Mouse (Mus musculus) midbrain, postnatal 0 days (tissue): ENCODE data around the gene Ints1. TPM values are rescaled to one million over a fixed set of nuclear protein-coding genes. Genes with fewer than 3 reads are reported as not detected.

Source experiments
- ATAC-seq: fragments of 200-750 bp; cut with Nextera tagmentation; 2 replicates; pipeline ENCODE4 v1.8.0; 2017; ENCODE audit warnings: moderate number of reproducible peaks, mild to moderate bottlenecking, moderate TSS enrichment, moderate library complexity; ENCODE audit not compliant: low FRiP score
- DNase-seq: peaks from one replicate; pipeline ENCODE4 v3.0.0-alpha.2; 2015; ENCODE audit warnings: low spot score
- H3K27ac ChIP-seq: fragments of 300-500 bp; sonication (generic); 2 replicates; pipeline ENCODE4 v1.5.1; 2014; ENCODE audit warnings: low read depth, mild to moderate bottlenecking, low read length, mixed read lengths
- H3K27me3 ChIP-seq: fragments of 300-500 bp; sonication (generic); 2 replicates; pipeline ENCODE4 v1.6.1; 2014; ENCODE audit warnings: low read length, control low read depth, mixed read lengths; ENCODE audit not compliant: insufficient read depth
- H3K36me3 ChIP-seq: fragments of 300-500 bp; sonication (generic); 2 replicates; pipeline ENCODE4 v1.6.1; 2014; ENCODE audit warnings: low read length, control low read depth, mixed read lengths; ENCODE audit not compliant: insufficient read depth
- H3K4me1 ChIP-seq: fragments of 300-500 bp; sonication (generic); 2 replicates; pipeline ENCODE4 v1.6.1; 2014; ENCODE audit warnings: mild to moderate bottlenecking, control low read depth, antibody characterized with exemption, low read length, mixed read lengths; ENCODE audit not compliant: insufficient read depth
- H3K4me2 ChIP-seq: fragments of 300-500 bp; sonication (generic); 2 replicates; pipeline ENCODE4 v1.6.1; 2014; ENCODE audit warnings: low read depth, mild to moderate bottlenecking, low read length, mixed read lengths; ENCODE audit not compliant: poor library complexity, severe bottlenecking
- H3K4me3 ChIP-seq: fragments of 300-500 bp; sonication (generic); 2 replicates; pipeline ENCODE4 v1.5.1; 2014; ENCODE audit warnings: low read depth, mild to moderate bottlenecking, low read length, moderate library complexity
- H3K9ac ChIP-seq: fragments of 300-500 bp; sonication (generic); replicated peaks from 2 replicates; pipeline ENCODE4 v1.6.1; 2014; ENCODE audit warnings: mild to moderate bottlenecking, low read length, moderate library complexity, mixed read lengths; ENCODE audit not compliant: poor library complexity, severe bottlenecking
- H3K9me3 ChIP-seq: fragments of 300-500 bp; sonication (generic); 2 replicates; pipeline ENCODE4 v1.6.1; 2016; ENCODE audit warnings: low read length, control low read depth
- CTCF ChIP-seq: IDR thresholded peaks from 2 replicates; pipeline ENCODE4 v1.5.1; 2016; ENCODE audit warnings: antibody characterized with exemption, mild to moderate bottlenecking
- WGBS: fragments of 180-500 bp; shearing (Covaris S2); extraction: QIAGEN DNeasy Blood & Tissue Kit; methylation state at CpG from one replicate; pipeline ENCODE4 v1.1.7; 2014; 5-methylcytosine and 5-hydroxymethylcytosine counted together
- polyA plus RNA-seq: library from polyadenylated mRNA; unstranded; fragments of >200 nt; fragmentation: Nextera tagmentation; extraction: Ambion mirVana; gene quantifications from 2 replicates; pipeline ENCODE4 v1.2.1, GENCODE M21; 2015
- total RNA-seq: library from RNA; depleted of rRNA; stranded (reverse); fragments of >200 nt; gene quantifications from 2 replicates; pipeline ENCODE4 v1.2.3, GENCODE M21; 2014

Gene Ints1
- total and polyA plus RNA-seq, 2 experiments from 2014 or later, result 27.1 to 129 TPM

DNA sequence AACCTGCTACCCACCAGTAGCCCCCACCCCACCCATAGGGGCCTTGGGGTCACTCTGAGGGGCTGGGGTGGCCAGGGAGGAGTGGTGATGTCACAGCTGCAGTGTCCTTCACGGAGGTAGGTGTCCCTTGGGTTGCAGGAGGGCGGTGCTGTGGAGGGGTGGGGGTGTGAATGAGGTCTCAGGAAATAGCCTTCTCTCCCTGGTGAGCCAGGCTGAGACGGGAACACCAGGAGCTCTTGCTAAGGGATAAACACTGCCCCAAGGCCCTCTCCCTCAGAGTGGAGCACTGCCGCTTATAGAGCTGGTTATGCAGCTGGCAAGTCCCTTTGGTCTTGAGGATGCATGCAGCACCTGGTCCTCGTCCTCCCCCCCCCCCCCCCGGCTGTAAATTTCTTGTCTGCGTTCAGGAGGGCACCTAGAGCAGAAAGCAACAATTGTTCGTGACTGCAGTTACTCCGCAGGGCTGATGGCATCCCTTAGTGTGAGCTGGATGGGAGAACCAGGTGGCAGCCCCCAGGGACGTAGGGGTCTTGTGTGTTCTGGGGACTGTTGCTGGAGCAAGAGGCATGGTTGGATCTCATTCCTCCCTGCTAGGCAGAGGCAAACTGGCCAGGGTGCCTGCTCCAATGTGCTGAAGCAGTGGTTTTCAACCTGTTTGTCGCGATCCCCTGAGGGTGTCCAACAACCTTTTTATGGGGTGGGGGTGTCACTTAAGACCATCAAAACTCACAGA is 22.9 kb upstream of the Ints1 start:
- Histone ChIP-seq H3K4me3 (peak overlapping the region; percentile 39), H3K27ac (peak overlapping the region; percentile 87), H3K27me3 (no peaks in the 10 kb centered on the region), H3K4me1 (peaks cover 15% of the 10 kb centered on the region; the same call in 1 of the 2 replicates), H3K9ac (peak overlapping the region; percentile 70), H3K36me3 (peaks cover 12% of the 10 kb centered on the region), H3K9me3 (no peaks in the 10 kb centered on the region), H3K4me2 (peak overlapping the region; percentile 81)
- TF ChIP-seq CTCF, result no peak
- DNase-seq (peak; percentile 35), ATAC-seq (peak; percentile 29)
- 24% methylated on average over 12 of the region's 12 CpGs for WGBS

- Histone ChIP-seq H3K4me3 (peak overlapping the region; percentile 39), H3K27ac (peak overlapping the region; percentile 87), H3K4me1 (peaks cover 15% of the 10 kb centered on the region; the same call in 1 of the 2 replicates), H3K36me3 (peaks cover 12% of the 10 kb centered on the region), H3K27me3 (no peaks in the 10 kb centered on the region), H3K9me3 (no peaks in the 10 kb centered on the region), H3K9ac (peak overlapping the region; percentile 70), H3K4me2 (peak overlapping the region; percentile 81)
- 17% methylated on average over 11 of the region's 11 CpGs for WGBS
- ATAC-seq (peak; percentile 81), DNase-seq (peak; percentile 95)
- TF ChIP-seq CTCF, result no peak
Observed at GRCm38 (mm10) chr5:139797473-139798167, 22.1 kb upstream of the Ints1 start.

DNA sequence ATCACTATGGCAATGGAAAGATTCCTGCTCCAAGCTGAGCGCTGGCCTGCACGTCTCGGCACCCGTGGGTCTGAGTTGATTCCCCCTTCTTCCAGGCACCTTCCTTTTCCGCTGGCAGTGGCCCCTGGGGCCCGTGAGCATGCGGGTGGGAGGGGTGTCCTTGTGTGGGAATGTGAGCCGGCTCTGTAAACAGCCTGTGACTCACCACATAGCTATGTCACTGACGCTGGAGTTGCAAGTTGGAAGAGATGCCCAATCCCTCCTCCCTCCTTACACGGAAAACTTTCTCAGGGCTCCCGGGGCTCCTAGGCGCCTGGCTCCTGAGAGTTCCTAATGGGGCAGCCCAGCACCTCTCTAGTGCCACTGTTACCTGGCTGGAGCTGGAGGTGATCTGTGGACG is 21.4 kb upstream of the Ints1 start:
- Histone ChIP-seq H3K4me3 (no peak overlapping the region), H3K4me1 (peaks cover 15% of the 10 kb centered on the region; the same call in 1 of the 2 replicates), H3K9me3 (no peaks in the 10 kb centered on the region), H3K27me3 (no peaks in the 10 kb centered on the region), H3K9ac (no peak overlapping the region), H3K27ac (0 out of 2 replicates have a peak overlapping the region, but pooled peaks have one; percentile 87), H3K36me3 (peaks cover 12% of the 10 kb centered on the region), H3K4me2 (peak overlapping the region; percentile 81; the same call in 1 of the 2 replicates)
- ATAC-seq (no peak), DNase-seq (peak; percentile 40)
- 19% methylated on average over 13 of the region's 13 CpGs for WGBS
- no peak for TF ChIP-seq CTCF

GRCm38 (mm10) chr5:139796001-139796620 is 20.6 kb upstream of the Ints1 start:
- ATAC-seq (no peak), DNase-seq (no peak)
- Histone ChIP-seq H3K27ac (no peak overlapping the region), H3K27me3 (no peaks in the 10 kb centered on the region), H3K9ac (no peak overlapping the region), H3K4me2 (no peak overlapping the region), H3K9me3 (no peaks in the 10 kb centered on the region), H3K36me3 (peaks cover 12% of the 10 kb centered on the region), H3K4me3 (no peak overlapping the region), H3K4me1 (peaks cover 15% of the 10 kb centered on the region; the same call in 1 of the 2 replicates)
- 82% methylated on average over 9 of the region's 9 CpGs for WGBS
- TF ChIP-seq CTCF, result no peak

GRCm38 (mm10) chr5:139794938-139795337 is 19.5 kb upstream of the Ints1 start:
- Histone ChIP-seq H3K36me3 (peaks cover under 1% of the 10 kb centered on the region; the same call in 1 of the 2 replicates), H3K4me3 (no peak overlapping the region), H3K27ac (no peak overlapping the region), H3K9ac (no peak overlapping the region), H3K4me2 (no peak overlapping the region), H3K27me3 (no peaks in the 10 kb centered on the region), H3K9me3 (no peaks in the 10 kb centered on the region), H3K4me1 (peaks cover 15% of the 10 kb centered on the region; the same call in 1 of the 2 replicates)
- TF ChIP-seq CTCF, result no peak
- DNase-seq (no peak), ATAC-seq (no peak)
- 72% methylated on average over 10 of the region's 10 CpGs for WGBS
